In genomic region chr12:86220200-86221021, GRCm38 (mm10) we compare ENCODE assay signal across 8 mouse cellular contexts. TPM values are rescaled to one million over a fixed set of nuclear protein-coding genes. Genes with fewer than 3 reads are reported as not detected.
DNase-seq lines count a peak whose midpoint lies in the region; ATAC-seq and TF ChIP-seq lines count a peak whose summit lies in the region.

No protein-coding gene starts in this region.

- no peaks in the 10 kb centered on the region for H3K9me3 ChIP-seq in embryonic facial prominence, embryonic 12.5 days
- no peaks in the 10 kb centered on the region for H3K9me3 ChIP-seq in limb, embryonic 10.5 days (replicated peaks)
- no peaks in the 10 kb centered on the region for H3K9me3 ChIP-seq in neural tube, embryonic 14.5 days (ENCODE audit: control insufficient read depth, low read length)

- H3K4me3 ChIP-seq in layer of hippocampus, adult 2 months: peak overlapping the region; percentile 38
- peak overlapping the region; percentile 38 for H3K4me3 ChIP-seq in embryonic facial prominence, embryonic 12.5 days
- H3K4me3 ChIP-seq in limb, embryonic 10.5 days: peak overlapping the region; percentile 52
- H3K4me3 ChIP-seq in neural tube, embryonic 14.5 days (ENCODE audit: low read depth, low read length): peak overlapping the region; percentile 29; the same call in 1 of the 2 replicates

- peaks cover 44% of the 10 kb centered on the region for H3K27me3 ChIP-seq in embryonic facial prominence, embryonic 12.5 days
- peaks cover 52% of the 10 kb centered on the region for H3K27me3 ChIP-seq in limb, embryonic 10.5 days (ENCODE audit: low read depth, poor library complexity, severe bottlenecking)
- H3K27me3 ChIP-seq in neural tube, embryonic 14.5 days (ENCODE audit: control insufficient read depth, insufficient read depth, low read length): peaks cover 4% of the 10 kb centered on the region; the same call in 1 of the 2 replicates

- no peak overlapping the region for H3K27ac ChIP-seq in layer of hippocampus, adult 2 months
- no peak overlapping the region for H3K27ac ChIP-seq in embryonic facial prominence, embryonic 12.5 days
- H3K27ac ChIP-seq in limb, embryonic 10.5 days: peak overlapping the region; percentile 84
- H3K27ac ChIP-seq in neural tube, embryonic 14.5 days (ENCODE audit: low read depth, low read length): no peak overlapping the region

- peak overlapping the region; percentile 48 for H3K9ac ChIP-seq in embryonic facial prominence, embryonic 12.5 days
- H3K9ac ChIP-seq in neural tube, embryonic 14.5 days (replicated peaks; ENCODE audit: low read depth, low read length): no peak overlapping the region; the same call in 1 of the 2 replicates

- H3K4me1 ChIP-seq in embryonic facial prominence, embryonic 12.5 days: peaks cover 10% of the 10 kb centered on the region; the same call in 1 of the 2 replicates
- peaks cover 29% of the 10 kb centered on the region for H3K4me1 ChIP-seq in limb, embryonic 10.5 days
- H3K4me1 ChIP-seq in neural tube, embryonic 14.5 days (ENCODE audit: control insufficient read depth, insufficient read depth, low read length): 0 out of 2 replicates have a peak, but pooled peaks cover 11% of the 10 kb centered on the region

- H3K4me2 ChIP-seq in embryonic facial prominence, embryonic 12.5 days (replicated peaks): peak overlapping the region; percentile 73
- peak overlapping the region; percentile 70 for H3K4me2 ChIP-seq in neural tube, embryonic 14.5 days (ENCODE audit: low read depth, low read length)

- peak; percentile 36 to 40 for DNase-seq in layer of hippocampus, adult 2 months (ENCODE audit: low spot score in 2 of 2)
- DNase-seq in layer of hippocampus, adult 9-10 months (ENCODE audit: low spot score): no peak
- DNase-seq in limb, embryonic 10.5 days (ENCODE audit: low spot score): peak; percentile 62
- no peak for DNase-seq in lung, postnatal 25 days (ENCODE audit: low spot score)
- DNase-seq in ovary, postnatal 36 days (ENCODE audit: low spot score): no peak

- ATAC-seq in embryonic facial prominence, embryonic 12.5 days (ENCODE audit: insufficient number of reproducible peaks, insufficient read depth, low FRiP score, low TSS enrichment): no peak
- ATAC-seq in neural tube, embryonic 14.5 days (ENCODE audit: low read depth): peak; percentile 71; the same call in 1 of the 2 replicates
- ATAC-seq in cerebellum, adult (ENCODE audit: insufficient number of reproducible peaks, low FRiP score, low TSS enrichment): no peak

- TF ChIP-seq CTCF in layer of hippocampus, adult 2 months (conservative IDR thresholded peaks at IDR 0.05): no peak

- 6% methylated on average over 38 of the region's 38 CpGs for WGBS in embryonic facial prominence, embryonic 12.5 days
- 8% methylated on average over 38 of the region's 38 CpGs for WGBS in limb, embryonic 10.5 days
- WGBS in neural tube, embryonic 14.5 days: 4% methylated on average over 38 of the region's 38 CpGs

- H3K36me3 ChIP-seq in embryonic facial prominence, embryonic 12.5 days: no peaks in the 10 kb centered on the region
- H3K36me3 ChIP-seq in limb, embryonic 10.5 days: no peaks in the 10 kb centered on the region
- no peaks in the 10 kb centered on the region for H3K36me3 ChIP-seq in neural tube, embryonic 14.5 days (ENCODE audit: control insufficient read depth, insufficient read depth, low read length)

RNA-seq across cellular contexts. Expression of gene Gpatch2l, which starts 21.2 kb away (rescaled TPM):
- 10 to 100 TPM; 30.7 to 31.3 TPM for total RNA-seq in layer of hippocampus, adult 2 months (2021)
- 21.7 and 22.0 TPM in 2 replicates for polyA plus RNA-seq in embryonic facial prominence, embryonic 12.5 days (2016; fragmentation: Nextera tagmentation; extraction: Ambion mirVana)
- 14.9 and 18.0 TPM in 2 replicates for polyA plus RNA-seq in limb, embryonic 10.5 days (2016; fragmentation: Nextera tagmentation; extraction: Ambion mirVana)
- polyA plus RNA-seq in neural tube, embryonic 14.5 days (2014; fragmentation: Nextera tagmentation; extraction: Ambion mirVana): 25.9 and 29.1 TPM in 2 replicates

Comparison
In these comparisons a context has a peak if more than half of its experiments do, and no peak if none do; other contexts are left out.
1. DNase-seq: peak in layer of hippocampus, adult 2 months (2 of 2) and limb, embryonic 10.5 days (single experiment); none in layer of hippocampus, adult 9-10 months (single experiment), lung, postnatal 25 days (single experiment) and ovary, postnatal 36 days (single experiment).
2. Peak in every context shown above with its lines, with median percentiles within 50 percentile points of each other: H3K4me3 ChIP-seq.